Mouse (Mus musculus): ENCODE measurements at regions not wholly inside any gene's neighbourhood (a gene's known extent, or its start where the extent isn't known, plus 50 kb on each side); places are given as distances from the start of the nearest gene placed in this dataset.

- H3K4me1 ChIP-seq (ENCODE audit: control insufficient read depth in 1 of 2, insufficient read depth in 2 of 2, low read length in 2 of 2): peaks cover 23 to 58% of the 10 kb centered on the region in 2 experiments
- peaks cover 22 to 70% of the 10 kb centered on the region in 2 experiments for H3K36me3 ChIP-seq (ENCODE audit: control insufficient read depth in 1 of 2, insufficient read depth in 2 of 2, low read length in 2 of 2)
- peak; percentile 88 for DNase-seq (ENCODE audit: low read depth, low spot score)
Measured at GRCm38 (mm10) chr15:62223156-62223840, 1300.5 kb upstream of the A1bg start.

DNA sequence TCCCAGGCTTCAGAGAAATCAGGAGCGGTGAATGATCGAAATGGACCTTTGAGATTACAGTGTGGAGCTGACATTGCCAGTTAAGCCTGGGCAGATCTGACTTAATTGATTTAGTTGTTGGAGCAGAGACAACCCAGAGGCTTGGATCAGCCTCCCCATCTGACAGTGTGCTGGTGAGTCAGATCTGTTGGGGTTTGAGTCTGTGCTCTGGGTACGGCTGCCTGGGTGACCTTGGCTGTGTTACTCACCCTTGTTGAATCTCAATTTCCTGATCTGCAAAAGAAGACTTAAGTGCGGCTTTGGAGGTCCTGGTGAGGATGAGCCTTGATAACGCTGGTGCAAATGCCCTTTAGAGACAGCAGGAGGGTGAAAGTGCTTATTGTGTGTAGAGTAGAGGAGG is 1299.9 kb upstream of the A1bg start:
- H3K27ac ChIP-seq (ENCODE audit: control insufficient read depth, low read depth, low read length): peak overlapping the region; percentile 96
- DNase-seq (ENCODE audit: low read depth, low spot score): peak; percentile 83
- peak overlapping the region; percentile 76 for H3K9ac ChIP-seq (ENCODE audit: control insufficient read depth, low read depth, low read length, poor library complexity, severe bottlenecking)
- H3K79me2 ChIP-seq (ENCODE audit: control insufficient read depth, insufficient read depth, low read length, poor library complexity): peaks cover 60% of the 10 kb centered on the region
- peaks cover 22 to 76% of the 10 kb centered on the region in 2 experiments for H3K36me3 ChIP-seq (ENCODE audit: control insufficient read depth in 1 of 2, insufficient read depth in 2 of 2, low read length in 2 of 2)
- H3K27me3 ChIP-seq (ENCODE audit: control insufficient read depth in 1 of 2, insufficient read depth in 2 of 2, low read length in 2 of 2): no peaks in the 10 kb centered on the region
- peak overlapping the region; percentile 17 to 44; a peak in 3 of 4 replicates for H3K4me3 ChIP-seq (ENCODE audit: control insufficient read depth in 1 of 2, insufficient read depth in 1 of 2, low read depth in 2 of 2, low read length in 2 of 2)
- no peaks in the 10 kb centered on the region for H3K9me3 ChIP-seq (replicated peaks; ENCODE audit: insufficient read depth, low read length)
- H3K4me1 ChIP-seq (ENCODE audit: control insufficient read depth in 1 of 2, insufficient read depth in 2 of 2, low read length in 2 of 2): peaks cover 23 to 63% of the 10 kb centered on the region in 2 experiments
- TF ChIP-seq MEF2A (IDR thresholded peaks at IDR 0.05; ENCODE audit: extremely low read depth, insufficient replicate concordance, low read depth, low read length, poor library complexity, severe bottlenecking) (no peak), POLR2A (IDR thresholded peaks at IDR 0.05; ENCODE audit: control insufficient read depth in 1 of 2, insufficient read depth in 1 of 2, low read depth in 1 of 2, low read length in 2 of 2, poor library complexity in 1 of 2) (peak in 1 of 2 experiments; percentile 72; a peak in 2 of 4 replicates)

More at GRCm38 (mm10) chr15:62223156-62223840, 1300.5 kb upstream of the A1bg start:
- H3K4me3 ChIP-seq (ENCODE audit: control insufficient read depth in 1 of 2, insufficient read depth in 1 of 2, low read depth in 2 of 2, low read length in 2 of 2): peak overlapping the region; percentile 17 to 44; a peak in 3 of 4 replicates
- TF ChIP-seq MAZ (IDR thresholded peaks at IDR 0.05; ENCODE audit: low read depth, low read length): no peak
- no peak for TF ChIP-seq MYB (IDR thresholded peaks at IDR 0.05; ENCODE audit: low read depth, low read length)
- peak; percentile 54; the same call in 1 of the 2 replicates for TF ChIP-seq TBP (IDR thresholded peaks at IDR 0.05; ENCODE audit: low read depth, low read length)
- TF ChIP-seq KAT2A (conservative IDR thresholded peaks at IDR 0.05; ENCODE audit: low read depth, low read length): no peak
- no peak for TF ChIP-seq CTCF (IDR thresholded peaks at IDR 0.05 in 2 of 3, conservative IDR thresholded peaks at IDR 0.05 in 1 of 3; ENCODE audit: control insufficient read depth in 1 of 3, insufficient read depth in 1 of 3, low read depth in 2 of 3, low read length in 3 of 3, poor library complexity in 1 of 3, severe bottlenecking in 1 of 3)
- TF ChIP-seq RAD21 (IDR thresholded peaks at IDR 0.05; ENCODE audit: low read depth, low read length): no peak
- TF ChIP-seq MAFK (IDR thresholded peaks at IDR 0.05; ENCODE audit: borderline replicate concordance, low read depth, low read length): no peak
- TF ChIP-seq ZNF384 (IDR thresholded peaks at IDR 0.05; ENCODE audit: low read depth, low read length): no peak
- TF ChIP-seq ZC3H11A (IDR thresholded peaks at IDR 0.05; ENCODE audit: low read depth, low read length): no peak
- TF ChIP-seq MEF2A (IDR thresholded peaks at IDR 0.05; ENCODE audit: extremely low read depth, insufficient replicate concordance, low read depth, low read length, poor library complexity, severe bottlenecking): no peak
- 0 out of 4 replicates have a peak, but pooled peaks of 1 of the 2 experiments have one; percentile 17 for TF ChIP-seq POLR2A (IDR thresholded peaks at IDR 0.05; ENCODE audit: control insufficient read depth in 1 of 2, insufficient read depth in 1 of 2, low read depth in 1 of 2, low read length in 2 of 2, poor library complexity in 1 of 2)
- TF ChIP-seq HCFC1 (IDR thresholded peaks at IDR 0.05; ENCODE audit: low read depth, low read length): no peak
- TF ChIP-seq NELFE (IDR thresholded peaks at IDR 0.05; ENCODE audit: low read depth, low read length): no peak
- TF ChIP-seq UBTF (IDR thresholded peaks at IDR 0.05; ENCODE audit: borderline replicate concordance, insufficient read depth, low read depth, low read length): no peak
- no peak for TF ChIP-seq JUND (IDR thresholded peaks at IDR 0.05; ENCODE audit: low read depth, low read length)
- TF ChIP-seq MYC (IDR thresholded peaks at IDR 0.05; ENCODE audit: low read depth, low read length): no peak
- no peak for TF ChIP-seq MXI1 (IDR thresholded peaks at IDR 0.05; ENCODE audit: low read depth, low read length)
- TF ChIP-seq GATA1 (IDR thresholded peaks at IDR 0.05; ENCODE audit: low read depth, low read length): peak; percentile 98
- peak; percentile 38; the same call in 1 of the 2 replicates for TF ChIP-seq TAL1 (IDR thresholded peaks at IDR 0.05; ENCODE audit: low read length)
- TF ChIP-seq USF1 (IDR thresholded peaks at IDR 0.05; ENCODE audit: low read depth, low read length): no peak
- TF ChIP-seq ZMIZ1 (IDR thresholded peaks at IDR 0.05; ENCODE audit: low read depth, low read length): no peak
- H3K79me2 ChIP-seq (ENCODE audit: control insufficient read depth, insufficient read depth, low read length, poor library complexity): peaks cover 54% of the 10 kb centered on the region
- peak overlapping the region; percentile 96 for H3K27ac ChIP-seq (ENCODE audit: control insufficient read depth, low read depth, low read length)
- no peaks in the 10 kb centered on the region for H3K27me3 ChIP-seq (ENCODE audit: control insufficient read depth in 1 of 2, insufficient read depth in 2 of 2, low read length in 2 of 2)
- H3K9me3 ChIP-seq (replicated peaks; ENCODE audit: insufficient read depth, low read length): no peaks in the 10 kb centered on the region
- H3K9ac ChIP-seq (ENCODE audit: control insufficient read depth, low read depth, low read length, poor library complexity, severe bottlenecking): peak overlapping the region; percentile 76
